Mouse (Mus musculus) erythroid progenitor cell, adult 5-6 weeks (primary cell): ENCODE results near the gene Flcn. TPM values are rescaled to one million over a fixed set of nuclear protein-coding genes. Genes with fewer than 3 reads are reported as not detected.

Experiments used
- ATAC-seq: replicated peaks from 2 replicates; pipeline ENCODE4 v1.8.0; 2016; ENCODE audit warnings: moderate number of reproducible peaks, mild to moderate bottlenecking, moderate TSS enrichment, inconsistent platforms; ENCODE audit not compliant: poor library complexity, low FRiP score, severe bottlenecking
- total RNA-seq, 2 experiments: library from RNA; stranded (forward) in 1 of 2; stranded (reverse) in 1 of 2; fragments of 150-400 nt in 1 of 2; fragments of 186-747, 209-891 nt in 1 of 2; gene quantifications; 2 replicates each; pipeline versions ENCODE4 v1.2.3 to v1.2.4; 2015 to 2017; ENCODE audit warnings: low replicate concordance in 2 of 2

Flcn gene
- total RNA-seq, 2 experiments from 2014 or later: 2.1 to 5.4 TPM

DNA sequence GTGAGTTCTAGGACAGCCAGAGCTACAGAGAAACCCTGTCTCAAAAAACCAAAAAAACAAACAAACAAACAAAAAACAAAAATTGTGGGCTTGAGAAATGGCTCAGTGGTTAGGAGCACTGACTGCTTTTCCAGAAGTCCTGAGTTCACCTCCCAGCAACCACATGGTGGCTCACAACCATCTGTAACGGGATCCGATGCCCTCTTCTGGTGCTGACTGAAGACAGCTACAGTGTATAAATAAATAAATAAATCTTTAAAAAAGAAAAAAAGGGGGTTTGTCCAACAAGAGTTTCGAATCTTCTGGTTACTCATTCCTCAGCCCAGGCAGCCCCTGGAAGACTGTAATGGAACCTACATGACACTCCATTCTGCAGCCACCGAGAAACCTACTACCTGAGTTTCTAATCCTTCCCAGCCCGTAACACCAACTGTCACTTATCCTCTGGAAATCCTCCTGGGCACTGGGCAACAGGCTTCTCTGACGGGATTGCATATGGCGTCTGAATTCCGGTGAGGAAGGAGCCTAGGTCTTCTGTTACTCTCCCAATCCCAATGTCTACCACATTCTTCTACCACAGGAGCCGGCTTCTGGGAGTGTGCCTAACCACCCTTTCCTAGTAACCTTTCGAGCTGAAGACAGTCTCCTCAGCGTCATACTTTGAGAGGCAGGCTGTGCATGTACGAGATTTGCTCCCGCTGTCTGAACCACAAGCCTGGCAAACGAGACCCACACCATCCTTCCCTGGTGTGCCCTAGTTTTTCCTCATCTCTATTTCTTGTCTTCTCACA, 1.5 kb downstream of the Flcn start:
- no peak for ATAC-seq

DNA sequence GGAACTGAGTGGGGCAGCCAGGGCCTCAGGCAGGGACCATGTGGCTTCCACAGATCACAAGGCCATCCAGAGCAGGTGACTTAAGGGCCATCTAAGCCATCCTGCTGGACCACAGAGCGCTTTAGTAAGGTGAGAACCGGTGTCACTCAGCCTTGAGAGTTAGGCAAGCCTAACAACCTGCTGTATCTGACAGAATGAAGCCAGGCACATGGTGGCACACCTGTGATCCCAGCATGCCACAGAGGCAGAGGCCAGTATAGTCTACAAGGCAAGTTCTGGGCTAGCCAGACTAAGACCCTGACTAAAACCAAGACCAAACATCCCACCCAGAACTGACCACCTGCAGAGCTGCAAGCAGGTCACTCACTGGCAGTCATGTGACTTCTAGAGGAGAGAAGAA, 4.2 kb downstream of the Flcn start:
- no peak for ATAC-seq

DNA sequence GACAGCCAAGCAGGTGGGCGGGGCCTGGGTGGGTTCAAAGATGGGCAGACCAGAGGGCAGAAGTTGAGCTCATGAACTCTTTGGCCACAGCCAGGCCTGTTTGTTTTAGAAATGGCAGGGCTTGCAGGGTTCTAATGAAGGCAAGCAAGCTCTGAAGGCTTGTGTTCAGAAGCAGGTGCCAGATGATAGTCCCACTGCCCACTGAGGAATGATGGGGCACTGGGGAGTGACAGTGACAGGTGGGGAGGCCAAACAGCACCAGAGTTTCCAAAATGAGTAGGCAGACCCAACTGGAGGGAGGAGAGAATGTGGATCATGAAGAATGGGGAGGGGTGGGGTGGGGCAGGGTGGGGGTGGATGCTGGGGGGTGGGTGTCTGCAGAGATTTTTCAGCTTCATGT, 4.6 kb downstream of the Flcn start:
- no peak for ATAC-seq

DNA sequence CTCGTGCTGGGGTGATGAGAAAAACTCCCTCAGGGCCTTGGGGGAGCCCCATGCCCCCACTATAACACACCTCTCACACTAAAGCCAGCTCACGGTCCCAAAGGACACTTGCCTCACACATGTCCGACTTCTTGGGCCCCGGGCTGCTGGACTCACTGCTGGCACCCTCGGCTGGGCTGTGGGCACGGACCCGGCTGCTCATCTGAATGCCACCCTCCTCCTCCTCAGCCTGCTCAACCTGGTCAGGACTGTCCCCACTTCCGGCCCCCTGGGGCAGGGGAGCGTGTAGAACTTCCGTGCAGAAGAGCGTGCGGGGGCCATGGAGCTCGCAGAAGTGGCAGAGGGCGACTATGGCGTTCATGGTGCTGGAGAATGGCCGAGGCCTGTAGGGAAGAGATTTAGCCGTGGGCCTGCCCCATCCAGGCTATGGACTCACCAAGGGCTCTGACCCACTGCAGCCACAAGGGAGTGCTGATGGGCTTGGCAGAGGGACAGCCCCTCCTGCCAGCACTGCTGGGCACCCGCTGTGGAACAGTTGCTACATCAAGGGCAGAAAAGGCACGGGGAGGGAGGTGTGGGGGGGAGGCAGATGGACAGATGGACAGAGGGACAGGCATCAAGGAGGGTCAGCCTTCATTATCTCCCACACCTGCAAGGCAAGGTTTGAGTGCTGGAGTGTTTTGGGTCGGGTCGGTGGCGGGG, 5.3 kb downstream of the Flcn start:
- no peak for ATAC-seq

DNA sequence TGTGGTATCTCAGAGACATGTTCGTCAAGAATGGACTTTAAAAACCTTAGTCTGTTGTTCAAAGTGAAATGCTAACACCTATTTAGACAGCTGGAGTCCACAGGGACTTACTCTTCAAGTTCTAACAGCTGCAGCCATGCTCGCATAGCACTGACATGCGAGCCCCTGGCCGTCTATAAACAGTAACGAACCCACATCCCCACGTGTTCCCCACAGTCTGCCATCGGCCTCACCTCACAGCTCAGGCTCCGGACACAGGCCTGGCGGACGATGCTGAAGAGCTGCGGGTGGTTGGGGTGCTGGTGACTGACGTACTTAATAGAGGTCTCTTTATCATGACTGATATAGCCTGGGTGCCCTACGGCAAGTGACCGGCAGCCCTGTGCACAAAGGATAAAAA, 6.3 kb downstream of the Flcn start:
- ATAC-seq: no peak

DNA sequence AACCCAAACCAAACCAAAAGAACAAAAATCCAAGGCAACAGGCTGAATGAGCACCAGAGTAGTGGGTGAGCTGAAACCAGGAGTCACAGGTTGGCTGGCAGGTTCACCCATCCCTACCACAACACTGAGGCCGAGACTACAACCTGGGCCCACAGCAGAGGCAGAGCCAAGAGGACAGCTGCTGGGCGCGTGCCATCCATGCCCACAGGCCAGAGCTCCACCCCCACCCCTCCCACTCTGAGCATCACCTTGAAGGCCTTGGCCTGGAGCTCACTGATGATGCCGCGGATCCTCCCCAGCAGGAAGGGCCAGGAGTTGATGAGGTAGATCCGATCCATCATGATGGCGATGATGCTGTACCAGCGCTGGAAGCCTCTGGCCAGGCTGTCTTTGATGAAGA, 7.9 kb downstream of the Flcn start:
- ATAC-seq: no peak

DNA sequence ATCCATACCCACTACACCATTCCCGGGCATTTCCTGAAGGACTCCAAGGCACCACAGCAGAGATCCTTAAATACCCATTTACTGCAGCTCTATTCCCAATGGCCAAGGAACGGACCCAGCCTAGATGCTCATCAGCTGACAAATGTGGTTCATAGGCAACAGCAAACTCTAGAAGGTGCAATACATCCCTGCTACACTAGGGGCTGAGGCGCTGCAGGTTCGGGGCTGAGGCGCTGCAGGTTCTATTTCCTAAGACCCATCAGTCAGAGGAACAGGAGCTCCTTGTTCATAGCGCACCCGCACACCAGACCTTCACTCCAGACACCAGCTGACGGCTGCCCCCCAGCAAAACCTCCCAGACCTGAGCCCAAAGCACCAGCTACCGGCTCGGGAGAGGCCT, 9.4 kb downstream of the Flcn start:
- ATAC-seq: no peak

DNA sequence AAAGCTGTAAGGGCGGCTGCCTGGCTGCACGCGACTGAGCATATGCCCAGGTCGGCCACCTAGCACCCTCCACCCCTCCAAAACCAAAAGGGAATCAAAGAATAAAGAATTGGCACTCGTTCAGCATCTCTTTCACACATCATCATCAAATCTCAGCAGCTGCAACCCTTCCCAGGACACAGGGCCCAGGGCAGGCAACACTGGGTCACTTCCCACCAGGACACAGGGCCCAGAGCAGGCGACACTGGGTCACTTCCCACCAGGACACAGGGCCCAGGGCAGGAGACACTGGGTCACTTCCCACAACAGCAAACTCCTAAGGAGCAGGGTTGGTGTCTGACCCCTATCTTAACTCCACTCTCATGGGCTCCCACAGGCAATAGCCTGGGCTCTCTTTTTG, 16.4 kb downstream of the Flcn start:
- no peak for ATAC-seq

DNA sequence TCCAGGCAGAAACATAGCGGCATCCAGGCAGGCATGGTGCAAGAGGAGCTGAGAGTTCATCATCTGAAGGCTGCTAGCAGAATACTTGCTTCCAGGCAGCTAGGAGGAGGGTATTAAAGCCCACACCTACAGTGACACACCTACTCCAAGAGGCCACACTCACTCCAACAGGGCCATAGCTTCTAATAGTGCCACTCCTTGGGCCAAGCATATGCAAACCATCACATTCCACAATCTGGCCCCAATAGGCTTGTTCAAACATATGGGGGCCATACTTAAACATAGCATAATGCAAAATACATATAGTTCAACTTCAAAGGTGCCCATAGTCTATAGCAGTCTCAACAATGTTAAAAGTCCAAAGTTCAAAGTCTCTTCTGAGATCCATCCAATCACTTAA, 20.5 kb downstream of the Flcn start:
- no peak for ATAC-seq

DNA sequence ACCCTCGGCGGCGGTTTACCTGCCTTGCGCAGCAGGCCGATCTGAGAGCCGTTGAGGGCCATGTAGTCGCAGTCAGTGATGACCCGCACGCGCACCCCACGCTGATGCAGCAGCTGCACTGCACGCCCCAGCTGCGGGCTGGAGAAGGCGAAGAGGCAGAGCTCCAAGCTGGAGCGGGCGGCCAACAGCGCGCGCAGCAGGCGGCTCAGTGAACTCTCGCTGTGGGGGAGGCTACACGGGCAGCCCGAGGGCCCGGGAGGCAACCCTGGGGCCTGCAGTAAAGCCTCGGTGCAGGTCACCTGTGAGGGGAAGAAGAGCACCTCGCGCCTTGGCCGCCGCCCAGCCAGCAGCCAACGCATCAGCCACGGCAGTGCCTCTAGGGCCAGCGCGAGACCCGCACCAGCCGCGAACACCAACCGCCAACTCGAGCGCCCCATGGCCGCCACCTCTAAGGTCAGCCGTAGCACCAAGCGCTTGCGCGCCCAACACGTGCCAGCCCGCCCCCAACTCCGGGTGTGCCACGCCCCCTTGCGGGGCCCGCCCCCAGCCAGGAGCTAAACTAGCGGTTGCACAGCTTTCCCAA, 22.5 kb downstream of the Flcn start, which contains the start of gene Pld6:
Pld6 (minus strand) TSS at position 447 of the 583 bp plus-strand sequence.
- ATAC-seq: no peak

DNA sequence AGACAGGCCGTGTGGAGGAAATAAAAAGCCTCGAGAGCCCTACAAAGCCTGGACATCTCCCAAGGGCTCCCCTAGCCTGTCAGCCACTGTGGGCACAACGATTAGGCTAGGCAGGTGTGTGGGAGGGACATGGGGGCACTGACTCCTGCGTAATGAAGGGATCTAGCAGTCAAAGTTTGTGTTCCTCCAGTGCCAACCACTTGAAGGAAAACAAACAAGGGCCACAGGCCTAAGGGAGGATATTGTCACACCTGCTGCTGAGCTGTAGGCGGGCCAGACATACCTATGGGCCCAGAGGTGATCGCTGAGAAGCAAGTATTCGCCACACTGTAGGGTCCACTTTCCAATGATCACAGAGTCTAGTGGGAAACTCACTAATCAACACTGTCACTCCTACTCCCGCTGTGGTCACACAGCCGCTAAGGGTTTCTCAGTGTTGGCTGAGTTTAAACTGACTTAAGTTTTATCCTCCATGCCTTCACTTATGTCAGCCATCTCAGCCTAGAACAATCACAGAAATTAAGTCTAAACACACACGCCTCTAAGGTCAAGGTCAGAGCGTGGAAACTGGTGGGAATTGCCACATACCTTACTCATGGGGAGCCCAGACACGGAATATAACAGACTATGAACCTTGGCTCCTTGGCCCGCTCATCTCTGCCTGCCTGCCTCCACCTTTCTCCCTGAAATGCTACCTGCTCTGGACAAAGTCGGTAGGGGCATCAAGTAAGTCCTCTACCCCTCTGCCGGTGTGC, 23.2 kb downstream of the Flcn start:
- no peak for ATAC-seq

DNA sequence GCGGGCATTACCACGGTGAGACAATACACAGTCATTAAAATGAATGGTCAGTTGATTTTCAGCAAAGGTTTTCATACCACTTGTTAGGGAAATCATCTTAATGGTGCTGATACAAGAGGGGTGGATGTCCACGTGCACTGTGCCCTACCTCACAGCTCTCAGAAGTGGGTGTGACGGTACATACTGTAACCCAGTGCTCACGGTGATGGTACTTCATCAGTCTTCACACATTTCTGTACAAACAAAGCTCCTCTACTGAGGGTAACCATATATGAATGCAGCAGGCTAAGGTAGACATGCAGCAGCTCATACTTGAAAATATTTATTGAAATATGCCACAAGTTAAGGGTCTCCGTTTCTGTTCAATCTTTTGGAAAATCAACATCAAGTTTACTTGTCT, 26.2 kb downstream of the Flcn start:
- no peak for ATAC-seq

DNA sequence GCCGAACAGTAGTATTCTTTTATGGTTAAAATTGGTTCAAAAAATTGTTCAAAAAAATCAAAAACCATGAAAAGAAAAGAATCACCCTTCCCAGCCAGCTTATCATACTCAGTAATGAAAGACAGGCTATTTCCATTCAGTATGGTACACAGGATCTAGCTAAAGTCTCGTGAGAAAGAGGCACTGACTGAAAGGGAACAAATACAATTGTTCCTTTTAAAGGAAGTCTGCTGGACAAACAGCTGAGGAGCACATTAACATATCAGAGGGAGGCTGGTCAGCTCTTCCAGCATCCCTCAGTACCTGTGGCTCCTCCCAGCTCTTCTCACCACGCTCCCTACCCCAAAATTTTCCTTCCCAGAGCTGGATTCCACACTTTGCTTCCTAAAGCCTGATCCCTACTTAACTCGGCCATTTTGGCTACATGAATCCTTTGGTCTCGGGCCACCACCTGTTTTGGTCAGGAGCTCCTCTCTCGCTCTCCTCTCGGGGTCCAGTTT, 27.7 kb downstream of the Flcn start:
- no peak for ATAC-seq

DNA sequence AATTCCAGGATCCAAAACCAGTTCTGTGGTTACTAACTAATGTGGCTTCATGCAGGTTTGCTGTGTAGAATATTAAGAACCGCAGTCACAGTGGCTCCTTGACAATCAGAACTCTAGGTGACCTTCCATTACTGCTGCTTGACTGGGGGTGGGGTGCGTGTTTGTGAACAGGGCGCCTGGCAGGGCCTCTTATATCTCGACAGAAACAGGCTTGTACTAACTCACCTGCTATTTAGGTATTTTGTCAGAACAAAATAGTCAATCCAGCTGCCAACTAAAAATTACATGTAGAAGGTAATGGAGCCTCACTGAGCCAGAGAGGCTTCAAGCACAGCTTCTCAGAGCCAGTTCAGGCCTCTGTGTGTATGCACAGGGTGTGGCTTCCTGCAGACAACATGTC, 29.6 kb downstream of the Flcn start:
- ATAC-seq: no peak

DNA sequence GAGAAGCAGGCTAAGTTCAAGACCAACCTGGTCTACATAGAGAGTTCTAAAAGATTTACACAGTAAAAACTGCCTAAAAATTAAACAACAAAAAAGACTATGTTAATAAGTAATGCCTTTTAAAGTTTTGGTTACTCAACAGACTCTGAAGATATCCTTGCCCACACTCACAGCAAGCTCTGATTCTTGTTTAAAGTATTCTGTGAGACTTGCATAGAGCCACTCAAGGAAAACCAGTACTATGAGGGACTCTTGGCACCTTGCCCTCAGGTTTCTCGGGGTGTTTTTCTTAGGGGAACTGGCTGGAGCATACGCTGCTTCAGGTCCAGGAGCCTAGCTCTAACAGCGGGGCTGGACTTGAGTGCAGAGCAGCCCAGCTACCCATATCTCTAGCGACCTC, 30.4 kb downstream of the Flcn start:
- no peak for ATAC-seq

DNA sequence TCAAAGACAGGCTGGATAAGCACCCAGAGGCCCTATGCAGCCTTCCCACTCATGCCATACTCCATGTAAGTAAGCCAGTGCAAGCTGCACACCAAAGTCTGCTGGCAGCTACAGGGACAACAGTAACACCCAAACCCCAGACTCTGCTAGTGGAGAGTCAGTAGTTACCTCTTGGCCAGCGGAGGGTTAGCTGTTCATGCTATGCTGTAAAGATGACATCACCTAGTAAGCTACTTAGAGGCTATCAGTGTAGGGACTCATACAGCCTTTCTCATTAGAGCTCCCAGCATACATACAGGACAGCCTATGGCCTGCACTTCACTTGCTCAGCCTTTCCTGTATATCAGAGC, 31.0 kb downstream of the Flcn start:
- ATAC-seq: peak; percentile 4; the same call in 1 of the 2 replicates

DNA sequence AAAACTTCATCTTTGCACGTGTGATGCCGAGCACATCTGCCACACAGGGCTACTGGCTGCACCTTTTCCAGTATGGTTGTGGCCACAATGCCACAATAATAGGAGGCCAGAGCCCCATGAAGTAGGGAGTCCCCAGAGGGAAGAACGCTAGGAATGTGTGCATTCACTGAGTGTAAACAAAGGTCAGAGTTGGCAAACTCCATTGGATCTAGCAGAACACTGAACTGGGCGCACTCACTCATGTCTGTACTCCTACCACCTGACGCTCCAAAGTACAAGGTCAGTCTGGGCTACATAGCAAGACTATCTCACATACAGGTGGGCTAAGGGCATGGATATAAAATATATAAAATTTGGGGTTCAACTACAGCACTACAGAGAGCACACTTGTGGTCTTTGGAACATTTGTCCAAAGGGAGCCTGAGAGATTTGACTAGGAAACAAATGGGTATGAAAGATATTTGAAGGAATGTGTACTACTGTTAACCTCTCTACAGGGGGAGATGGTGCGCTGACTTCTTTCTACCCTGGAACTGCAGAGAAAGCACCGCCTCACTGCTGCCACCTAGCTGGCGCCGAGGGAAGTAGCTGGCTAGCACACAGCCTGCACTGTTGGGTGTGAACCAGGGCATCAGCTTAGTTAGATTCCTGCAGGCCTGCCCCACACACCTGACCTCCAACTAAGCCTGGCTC, 31.5 kb downstream of the Flcn start:
- ATAC-seq: peak; percentile 86

DNA sequence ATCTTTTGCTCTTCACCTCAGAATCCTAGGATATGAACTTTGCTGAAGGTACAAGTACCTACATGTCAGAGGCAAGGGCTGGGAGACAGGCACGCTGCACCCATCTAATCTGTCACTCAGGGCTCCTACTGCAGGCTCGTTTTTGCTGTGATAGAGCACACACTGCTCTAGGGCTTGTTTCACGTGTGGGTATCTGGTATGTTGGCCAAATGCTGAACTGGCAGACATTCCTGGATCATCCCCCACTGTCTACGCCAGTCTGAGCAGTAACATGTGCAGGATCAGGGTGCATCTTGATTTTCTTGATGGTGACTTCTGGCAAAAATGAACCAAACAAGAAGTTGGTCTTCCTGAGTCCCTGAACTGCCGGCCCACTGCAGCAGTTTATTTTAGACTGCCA, 32.6 kb downstream of the Flcn start:
- no peak for ATAC-seq

DNA sequence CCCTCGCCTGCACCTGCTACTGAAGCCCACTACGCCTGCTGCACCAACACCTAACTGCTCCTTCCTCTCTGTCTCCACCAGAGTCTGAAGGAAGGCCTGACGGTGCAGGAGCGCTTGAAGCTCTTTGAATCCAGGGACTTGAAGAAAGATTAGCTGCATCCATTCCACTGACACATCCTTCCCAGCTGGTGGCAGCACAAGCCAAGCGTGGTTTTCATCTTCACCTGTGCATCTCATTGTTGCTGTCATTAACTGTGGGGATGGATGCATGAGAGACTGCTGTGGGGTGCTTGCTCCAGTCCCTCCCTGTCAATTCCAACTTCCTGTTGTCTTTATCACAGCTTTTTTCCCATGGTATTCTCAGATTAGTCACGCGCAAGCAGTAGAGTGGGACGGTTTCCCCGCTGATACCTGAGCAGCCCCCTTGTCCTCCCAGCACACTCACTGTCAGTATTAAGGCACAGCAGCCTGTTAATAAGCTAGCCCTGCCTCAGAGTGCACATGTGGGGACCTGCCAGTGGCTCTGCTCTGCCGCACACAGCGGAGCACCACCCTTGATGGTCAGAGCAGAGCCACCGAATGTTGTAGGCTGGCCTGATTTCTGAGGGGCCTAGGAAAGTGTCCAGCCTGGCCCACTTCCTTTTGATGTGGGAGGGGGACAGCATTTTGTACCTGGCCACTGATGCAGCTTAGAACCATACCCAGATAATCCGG, 34.2 kb downstream of the Flcn start:
- ATAC-seq: no peak
